ENCODE assay signal across 9 mouse cellular contexts in the genomic region with DNA sequence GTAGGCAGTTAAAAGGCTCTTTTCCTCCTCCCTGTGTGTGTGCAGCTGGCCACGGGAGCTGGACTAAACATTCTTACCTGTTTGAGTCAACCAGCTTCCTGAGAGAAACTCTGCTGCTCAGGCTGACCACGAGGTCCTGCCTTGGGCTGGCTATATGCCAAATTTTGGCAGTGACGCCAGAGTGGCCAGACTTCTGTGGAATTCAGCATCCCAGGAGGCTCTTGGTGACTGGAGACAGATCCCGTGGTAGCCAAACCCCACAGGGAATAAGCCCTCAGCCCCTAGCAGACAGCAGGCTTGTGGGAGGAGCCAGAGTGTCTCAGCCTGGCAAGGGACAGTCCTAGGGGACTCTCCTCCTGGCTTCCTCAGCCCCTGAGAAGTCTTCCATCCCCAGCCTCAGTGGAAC. TPM values are rescaled to one million over a fixed set of nuclear protein-coding genes. Genes with fewer than 3 reads are reported as not detected.
A peak's percentile ranks its signal among the peaks of the same experiment; 100 is the strongest.
DNase-seq lines count a peak whose midpoint lies in the region; TF ChIP-seq lines count a peak whose summit lies in the region.
"Had no signal": no experiment of that assay in that cellular context is flagged by ENCODE, and none has a peak within 500 bp of the region (broad histone marks: within the 10 kb centered on the region; RNA-seq: fewer than 3 reads in every experiment).

No protein-coding gene starts in this region.

- no peaks in the 10 kb centered on the region for H3K4me1 ChIP-seq in kidney, adult 2 months (ENCODE audit: control insufficient read depth, insufficient read depth, low read length)
- no peaks in the 10 kb centered on the region for H3K4me1 ChIP-seq in thymus, adult 2 months (replicated peaks; ENCODE audit: control insufficient read depth, insufficient read depth, low read length)

- DNase-seq in 416B (ENCODE audit: low read depth) (peak; percentile 67), adipocyte (ENCODE audit: low spot score) (peak; percentile 86)
- DNase-seq in gastrocnemius, adult 2 months, result peak; percentile 59
- DNase-seq in kidney, adult 2 months, result peak; percentile 65
- DNase-seq in mesoderm, embryonic 11.5 days (ENCODE audit: low read depth, low spot score), result peak; percentile 48
- no peak for DNase-seq in thymus, adult 2 months
- no peak for DNase-seq in spleen, postnatal 36 days (ENCODE audit: low spot score in 2 of 2)
- DNase-seq in frontal cortex, postnatal 14 days (ENCODE audit: low spot score in 2 of 2), result no peak

- H3K36me3 ChIP-seq in kidney, adult 2 months (ENCODE audit: control insufficient read depth, insufficient read depth, low read length), result no peaks in the 10 kb centered on the region
- H3K36me3 ChIP-seq in thymus, adult 2 months (ENCODE audit: control insufficient read depth, insufficient read depth, low read length), result no peaks in the 10 kb centered on the region

- WGBS in kidney, adult 2 months, result 4% methylated on average over 4 of the region's 4 CpGs
- 30% methylated on average over 4 of the region's 4 CpGs for WGBS in thymus, adult 2 months

- intact Hi-C loops in gastrocnemius, adult 2 months (cut with DNase I), result loop anchor here (5.0 to 10.0 kb wide), 2 partner anchors 225 to 557 kb away; no protein-coding TSS in a partner anchor

- no peak for TF ChIP-seq POLR2A in kidney, adult 2 months (IDR thresholded peaks at IDR 0.05; ENCODE audit: low read depth, low read length)
- TF ChIP-seq POLR2A in thymus, adult 2 months (IDR thresholded peaks at IDR 0.05; ENCODE audit: control insufficient read depth, extremely low read depth, insufficient read depth, low read length, poor library complexity), result no peak

- no peak for TF ChIP-seq CTCF in gastrocnemius, adult 2 months (IDR thresholded peaks at IDR 0.05)
- no peak for TF ChIP-seq CTCF in kidney, adult 2 months (conservative IDR thresholded peaks at IDR 0.05; ENCODE audit: insufficient read depth, insufficient read length, low read depth, low read length)
- TF ChIP-seq CTCF in thymus, adult 2 months (IDR thresholded peaks at IDR 0.05; ENCODE audit: borderline replicate concordance, control insufficient read depth, extremely low read depth, insufficient read depth, low read length, poor library complexity), result no peak

- H3K27ac ChIP-seq in gastrocnemius, adult 2 months, result peak overlapping the region; percentile 76
- H3K27ac ChIP-seq in kidney, adult 2 months (ENCODE audit: insufficient read depth, low read depth, low read length), result no peak overlapping the region
- H3K27ac ChIP-seq in thymus, adult 2 months (ENCODE audit: control insufficient read depth, insufficient read depth, low read length), result no peak overlapping the region
- H3K27ac ChIP-seq: macrophage had no signal

- H3K4me3 ChIP-seq in gastrocnemius, adult 2 months, result no peak overlapping the region
- no peak overlapping the region for H3K4me3 ChIP-seq in kidney, adult 2 months (ENCODE audit: insufficient read depth, low read depth, low read length)
- no peak overlapping the region for H3K4me3 ChIP-seq in thymus, adult 2 months (ENCODE audit: control insufficient read depth, insufficient read depth, low read length)

- no peaks in the 10 kb centered on the region for H3K27me3 ChIP-seq in kidney, adult 2 months (replicated peaks; ENCODE audit: control insufficient read depth, insufficient read depth, low read length)
- H3K27me3 ChIP-seq in thymus, adult 2 months (ENCODE audit: control insufficient read depth, insufficient read depth, low read length), result no peaks in the 10 kb centered on the region

RNA-seq across cellular contexts. Expression of gene Timp4, which starts 19.9 kb away (rescaled TPM):
- total RNA-seq in gastrocnemius, adult 2 months (2021), result 10 to 100 TPM; 20.7 to 23.0 TPM
- 1.2 and 1.9 TPM in 2 replicates for polyA plus RNA-seq in kidney, adult 2 months (2012; rRNA removed)
- polyA plus RNA-seq in thymus, adult 2 months (2012; rRNA removed), result 2.3 and 4.2 TPM in 2 replicates
- polyA plus RNA-seq: macrophage had no signal

RNA-seq across cellular contexts. Expression of gene Gm17482, which starts 44.7 kb away (rescaled TPM):
- not detected for total RNA-seq in gastrocnemius, adult 2 months (2021)
- not detected in 2 replicates for polyA plus RNA-seq in kidney, adult 2 months (2012; rRNA removed)
- not detected in 2 replicates for polyA plus RNA-seq in thymus, adult 2 months (2012; rRNA removed)
- polyA plus RNA-seq: macrophage had no signal

Comparison
In these comparisons a context has a peak if more than half of its experiments do, and no peak if none do; other contexts are left out.
1. DNase-seq: peak in 416B (single experiment), adipocyte (single experiment), gastrocnemius, adult 2 months (single experiment), kidney, adult 2 months (single experiment) and mesoderm, embryonic 11.5 days (single experiment); none in thymus, adult 2 months (single experiment), spleen, postnatal 36 days (0 of 2) and frontal cortex, postnatal 14 days (0 of 2).